Mouse (Mus musculus) heart, embryonic 13.5 days (tissue): ENCODE results near the gene Fgfr2. TPM values are rescaled to one million over a fixed set of nuclear protein-coding genes. Genes with fewer than 3 reads are reported as not detected.

ENCODE experiments used
- ATAC-seq: fragments of 200-750 bp; cut with Nextera tagmentation; 2 replicates; pipeline ENCODE4 v1.8.0; 2017; ENCODE audit warnings: moderate TSS enrichment; ENCODE audit not compliant: insufficient number of reproducible peaks, low FRiP score, low TSS enrichment; ENCODE audit errors: extremely low read depth
- H3K27ac ChIP-seq: fragments of 300-500 bp; sonication (generic); replicated peaks from 2 replicates; pipeline ENCODE4 v1.5.1; 2015; ENCODE audit warnings: moderate library complexity, mild to moderate bottlenecking, inconsistent platforms
- H3K27me3 ChIP-seq: fragments of 300-500 bp; sonication (generic); replicated peaks from 2 replicates; pipeline ENCODE4 v1.6.1; 2015; ENCODE audit warnings: mild to moderate bottlenecking, inconsistent platforms
- H3K36me3 ChIP-seq: fragments of 300-500 bp; sonication (generic); 2 replicates; pipeline ENCODE4 v1.6.1; 2015; ENCODE audit warnings: mild to moderate bottlenecking, inconsistent platforms
- H3K4me1 ChIP-seq: fragments of 300-500 bp; sonication (generic); 2 replicates; pipeline ENCODE4 v1.6.1; 2015; ENCODE audit warnings: inconsistent platforms
- H3K4me2 ChIP-seq: fragments of 300-500 bp; sonication (generic); 2 replicates; pipeline ENCODE4 v1.6.1; 2015; ENCODE audit warnings: inconsistent platforms, mild to moderate bottlenecking, moderate library complexity
- H3K4me3 ChIP-seq: fragments of 300-500 bp; sonication (generic); 2 replicates; pipeline ENCODE4 v1.5.1; 2015; ENCODE audit warnings: moderate library complexity, mild to moderate bottlenecking, inconsistent platforms
- H3K9ac ChIP-seq: fragments of 300-500 bp; sonication (generic); 2 replicates; pipeline ENCODE4 v1.6.1; 2015; ENCODE audit warnings: inconsistent platforms, mild to moderate bottlenecking, moderate library complexity
- H3K9me3 ChIP-seq: fragments of 300-500 bp; sonication (generic); 2 replicates; pipeline ENCODE4 v1.6.1; 2016; ENCODE audit warnings: inconsistent platforms
- WGBS: fragments of 180-500 bp; shearing (Covaris S2); methylation state at CpG from one replicate; pipeline ENCODE4 v1.1.7; 2015; ENCODE audit warnings: mixed read lengths; 5-methylcytosine and 5-hydroxymethylcytosine counted together
- polyA plus RNA-seq: library from polyadenylated mRNA; unstranded; fragments of >200 nt; fragmentation: Nextera tagmentation; extraction: Ambion mirVana; gene quantifications from 2 replicates; pipeline ENCODE4 v1.2.1, GENCODE M21; 2015

Gene Fgfr2
- polyA plus RNA-seq, 1 experiment from 2014 or later, result 22.5 TPM

DNA sequence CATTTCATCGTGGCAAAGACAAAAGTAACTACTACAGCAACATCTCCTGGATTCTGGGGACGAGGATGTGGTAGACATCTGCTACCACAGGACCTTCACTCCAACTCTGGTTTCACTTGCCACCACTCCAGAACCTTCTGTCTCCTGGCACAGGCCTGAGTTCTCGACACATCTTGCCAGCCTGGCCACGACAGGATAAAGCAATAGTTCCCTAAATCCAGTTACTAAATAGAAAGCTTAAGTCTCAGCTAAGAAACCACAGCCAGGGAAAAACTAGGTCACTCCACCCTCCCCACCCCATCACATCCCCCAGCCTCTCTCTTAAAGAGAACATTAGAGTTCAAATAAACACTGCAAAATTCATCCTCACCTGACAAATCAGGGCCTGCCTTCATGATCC lies 1035.0 kb downstream of the Fgfr2 start:
- Histone ChIP-seq H3K4me2 (no peak overlapping the region), H3K27ac (no peak overlapping the region), H3K9ac (no peak overlapping the region), H3K9me3 (no peaks in the 10 kb centered on the region), H3K4me1 (no peaks in the 10 kb centered on the region), H3K36me3 (no peaks in the 10 kb centered on the region), H3K27me3 (peaks cover 8% of the 10 kb centered on the region), H3K4me3 (no peak overlapping the region)
- no peak for ATAC-seq
- 62% methylated on average over 4 of the region's 4 CpGs for WGBS

DNA sequence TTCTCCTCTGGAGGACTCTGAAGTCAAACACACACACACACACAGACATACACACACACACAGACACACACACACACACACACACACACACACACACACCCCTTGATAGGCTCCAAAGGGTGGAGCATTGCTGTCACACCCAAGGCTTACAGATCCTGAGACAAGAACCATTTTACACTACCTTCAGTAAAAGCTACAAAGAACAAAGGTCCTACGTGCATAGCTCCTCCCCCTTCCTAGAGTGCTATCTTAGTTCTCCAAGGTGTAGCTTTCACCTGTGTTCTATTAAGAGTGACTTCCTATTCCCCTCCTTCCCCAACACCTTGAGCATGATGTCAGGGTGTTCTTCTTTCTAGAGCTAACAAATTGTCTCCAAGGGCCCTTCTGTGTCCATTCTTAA lies 1047.3 kb downstream of the Fgfr2 start:
- Histone ChIP-seq H3K27me3 (peaks cover 26% of the 10 kb centered on the region), H3K9ac (no peak overlapping the region), H3K9me3 (no peaks in the 10 kb centered on the region), H3K4me1 (no peaks in the 10 kb centered on the region), H3K36me3 (no peaks in the 10 kb centered on the region), H3K27ac (no peak overlapping the region), H3K4me3 (no peak overlapping the region), H3K4me2 (no peak overlapping the region)
- ATAC-seq, result no peak
- 56% methylated on average over 1 of the region's 1 CpGs for WGBS

DNA sequence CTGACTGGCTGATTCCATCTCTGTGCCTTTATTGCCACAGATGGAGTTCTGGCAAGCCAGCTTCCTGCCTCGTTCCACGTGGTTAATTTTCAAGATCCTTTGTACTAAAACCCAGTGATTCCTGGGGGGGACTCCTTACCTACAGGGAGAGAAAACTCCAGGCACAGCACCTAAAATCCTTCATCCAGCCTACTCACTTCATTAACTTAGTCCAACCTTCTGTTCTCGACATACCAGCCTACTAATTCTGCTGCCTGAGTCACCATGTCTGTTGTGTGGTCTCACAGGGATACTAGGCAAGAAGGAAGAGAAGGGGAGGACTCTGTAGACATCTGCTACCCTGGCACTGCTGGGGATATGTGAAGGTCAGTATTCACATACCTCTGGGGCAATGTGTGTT lies 1048.6 kb downstream of the Fgfr2 start:
- H3K9ac ChIP-seq, result no peak overlapping the region

DNA sequence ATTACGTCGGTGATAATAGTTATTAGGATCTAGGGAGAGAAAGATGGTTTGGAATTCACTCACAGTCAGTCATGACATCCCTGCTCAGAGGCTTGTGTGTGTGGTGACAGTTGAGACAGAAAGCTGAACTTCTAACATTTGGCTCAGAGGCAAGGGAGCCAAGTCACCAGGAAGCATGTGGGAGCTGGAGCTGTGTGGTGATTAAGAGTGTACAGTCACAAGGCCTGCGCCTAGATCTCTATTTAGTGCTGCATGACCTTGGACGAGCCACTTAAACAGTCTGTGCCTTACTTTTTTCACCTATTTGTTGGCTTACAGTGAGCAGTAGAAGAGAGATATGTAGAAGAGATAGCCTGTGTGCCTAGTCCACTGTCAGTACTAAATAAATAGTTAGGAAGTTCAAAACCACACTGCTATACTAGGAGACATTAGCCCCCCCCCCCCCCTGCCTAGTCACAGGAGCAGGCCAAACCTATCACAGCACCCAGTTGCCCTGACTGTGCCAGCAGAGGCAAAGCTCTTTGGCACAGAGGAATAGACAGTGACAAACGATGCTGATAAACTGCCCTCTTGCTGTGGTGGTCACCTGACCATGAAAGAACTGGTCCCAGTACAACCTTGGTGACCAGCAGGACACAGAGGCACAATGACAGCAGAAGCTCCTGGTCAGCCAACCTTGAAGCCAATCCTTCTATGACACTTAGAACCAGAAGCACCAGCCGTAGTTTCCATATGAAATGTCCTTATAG lies 1052.1 kb downstream of the Fgfr2 start:
- ATAC-seq, result no peak
- Histone ChIP-seq H3K9ac (no peak overlapping the region), H3K4me2 (no peak overlapping the region), H3K4me3 (no peak overlapping the region), H3K4me1 (0 out of 2 replicates have a peak, but pooled peaks cover 3% of the 10 kb centered on the region), H3K27ac (no peak overlapping the region), H3K27me3 (peaks cover 49% of the 10 kb centered on the region), H3K36me3 (no peaks in the 10 kb centered on the region), H3K9me3 (no peaks in the 10 kb centered on the region)
- WGBS, result 72% methylated on average over 6 of the region's 6 CpGs

More for the DNA sequence above, 1048.6 kb downstream of the Fgfr2 start:
- 68% methylated on average over 3 of the region's 3 CpGs for WGBS
- Histone ChIP-seq H3K4me1 (no peaks in the 10 kb centered on the region), H3K9me3 (no peaks in the 10 kb centered on the region), H3K4me3 (no peak overlapping the region), H3K27ac (no peak overlapping the region), H3K27me3 (peaks cover 33% of the 10 kb centered on the region), H3K36me3 (no peaks in the 10 kb centered on the region), H3K4me2 (no peak overlapping the region)
- no peak for ATAC-seq

DNA sequence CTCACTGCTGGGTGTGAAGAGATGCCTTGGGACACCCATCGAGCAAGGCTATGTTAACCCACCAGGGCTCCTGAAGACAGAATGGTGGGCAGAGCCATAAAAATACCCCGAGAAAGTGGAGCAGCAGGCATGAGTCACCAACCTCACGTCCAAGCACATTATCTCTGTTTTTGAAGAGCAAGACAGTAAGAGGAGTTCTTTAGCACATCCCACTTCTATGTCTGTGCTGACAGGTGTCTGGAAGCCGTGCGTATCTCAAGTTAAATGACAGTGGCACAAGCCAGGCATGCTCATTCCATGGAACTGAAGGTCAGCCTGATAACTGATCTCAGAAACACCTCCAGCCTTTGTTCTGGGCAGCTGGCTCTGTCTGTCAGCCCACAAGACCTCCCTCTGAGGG lies 1055.2 kb downstream of the Fgfr2 start:
- 44% methylated on average over 5 of the region's 5 CpGs for WGBS
- ATAC-seq, result no peak
- Histone ChIP-seq H3K36me3 (no peaks in the 10 kb centered on the region), H3K9ac (no peak overlapping the region), H3K9me3 (no peaks in the 10 kb centered on the region), H3K27me3 (peaks cover 68% of the 10 kb centered on the region), H3K27ac (no peak overlapping the region), H3K4me1 (0 out of 2 replicates have a peak, but pooled peaks cover 3% of the 10 kb centered on the region), H3K4me3 (no peak overlapping the region), H3K4me2 (no peak overlapping the region)

DNA sequence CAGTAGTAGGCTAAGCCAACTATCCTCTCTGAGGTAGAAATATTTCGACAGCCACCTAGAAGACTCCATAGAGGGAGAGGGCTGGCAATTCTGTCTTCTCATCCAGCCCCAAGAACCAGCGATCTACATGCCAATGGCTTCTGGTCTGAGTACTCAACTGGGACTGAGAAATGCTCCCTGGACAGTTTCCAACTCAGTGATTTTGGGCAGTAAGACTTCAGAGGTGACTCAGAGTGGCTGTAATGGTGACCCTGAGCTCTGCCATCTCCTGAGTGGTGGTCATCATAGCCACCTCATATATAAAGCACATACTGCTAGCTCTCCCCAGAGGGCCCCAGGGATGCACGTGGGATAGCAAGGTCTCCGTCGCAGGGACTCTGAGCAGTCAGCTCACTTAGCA lies 1055.6 kb downstream of the Fgfr2 start:
- Histone ChIP-seq H3K36me3 (no peaks in the 10 kb centered on the region), H3K4me2 (no peak overlapping the region), H3K4me3 (no peak overlapping the region), H3K4me1 (0 out of 2 replicates have a peak, but pooled peaks cover 3% of the 10 kb centered on the region), H3K9me3 (no peaks in the 10 kb centered on the region), H3K9ac (no peak overlapping the region), H3K27me3 (peaks cover 65% of the 10 kb centered on the region), H3K27ac (no peak overlapping the region)
- WGBS, result 72% methylated on average over 5 of the region's 5 CpGs
- no peak for ATAC-seq

DNA sequence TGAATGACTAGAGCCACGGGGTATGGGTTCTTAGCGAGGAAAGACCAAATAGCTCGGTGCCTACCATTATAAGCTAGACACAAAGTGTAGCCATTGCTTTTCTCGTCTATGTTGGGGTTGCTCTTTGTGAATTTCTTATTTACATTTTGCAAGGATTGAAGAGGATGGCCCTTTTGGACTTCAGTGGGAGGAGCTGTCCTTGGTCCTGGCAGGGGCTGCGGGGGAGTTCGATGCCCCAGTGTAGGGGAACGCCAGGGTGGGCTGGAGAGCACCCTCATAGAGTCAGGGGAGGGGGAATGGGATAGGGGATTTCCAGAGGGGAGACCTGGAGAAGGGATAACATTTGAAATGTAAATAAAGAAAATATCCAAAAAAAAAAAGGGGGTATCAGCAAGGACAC lies 1063.0 kb downstream of the Fgfr2 start:
- WGBS, result 70% methylated on average over 7 of the region's 7 CpGs
- no peak overlapping the region for H3K27ac ChIP-seq

DNA sequence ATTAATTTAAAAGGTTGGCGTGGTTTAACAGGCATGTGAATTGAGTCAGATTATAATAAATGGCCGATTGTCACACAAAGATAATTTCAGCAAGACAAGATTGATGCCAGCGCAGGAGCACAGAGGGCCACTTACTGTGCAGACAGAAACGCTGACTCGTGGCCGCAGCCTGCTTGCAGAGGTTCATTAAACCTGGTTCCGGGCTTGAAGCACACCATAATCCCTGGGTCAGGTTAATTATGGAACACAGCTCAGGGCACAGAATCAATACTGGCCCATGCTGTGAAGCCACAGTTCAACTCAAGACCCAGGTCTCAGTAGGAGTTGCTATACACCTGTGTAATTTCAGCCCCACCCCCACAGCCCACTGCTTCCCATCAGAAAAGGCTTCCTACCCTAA lies 1066.6 kb downstream of the Fgfr2 start:
- H3K27ac ChIP-seq, result no peak overlapping the region

More for the DNA sequence above, 1063.0 kb downstream of the Fgfr2 start:
- H3K9ac ChIP-seq, result no peak overlapping the region
- no peaks in the 10 kb centered on the region for H3K36me3 ChIP-seq
- ATAC-seq, result no peak
- no peak overlapping the region for H3K4me3 ChIP-seq
- H3K4me2 ChIP-seq, result no peak overlapping the region
- H3K27me3 ChIP-seq, result peaks cover 54% of the 10 kb centered on the region
- H3K9me3 ChIP-seq, result no peaks in the 10 kb centered on the region
- H3K4me1 ChIP-seq, result no peaks in the 10 kb centered on the region

DNA sequence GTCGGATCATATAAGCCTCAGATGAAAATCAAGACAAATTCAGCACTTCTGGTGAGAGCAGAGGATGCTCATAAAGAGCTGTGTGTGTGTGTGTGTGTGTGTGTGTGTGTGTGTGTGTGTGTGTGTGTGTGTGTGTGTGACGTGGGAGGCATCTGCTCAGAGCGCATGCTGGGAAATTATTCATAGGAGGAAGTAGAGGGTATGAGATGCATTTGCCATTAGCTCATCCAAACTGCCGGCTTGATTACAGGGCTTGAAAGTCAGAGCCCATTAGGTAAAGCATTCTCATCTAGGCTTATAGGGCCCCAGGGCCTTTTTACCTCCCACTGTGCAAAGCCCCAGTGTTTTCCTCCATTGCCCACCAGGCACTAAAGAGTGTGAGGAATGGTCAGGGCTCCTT lies 1076.5 kb downstream of the Fgfr2 start:
- no peak overlapping the region for H3K4me3 ChIP-seq
- ATAC-seq, result no peak
- WGBS, result 49% methylated on average over 4 of the region's 4 CpGs
- H3K36me3 ChIP-seq, result no peaks in the 10 kb centered on the region
- no peaks in the 10 kb centered on the region for H3K4me1 ChIP-seq
- no peak overlapping the region for H3K27ac ChIP-seq
- H3K27me3 ChIP-seq, result peaks cover 26% of the 10 kb centered on the region
- no peak overlapping the region for H3K9ac ChIP-seq
- H3K4me2 ChIP-seq, result no peak overlapping the region
- H3K9me3 ChIP-seq, result no peaks in the 10 kb centered on the region

More for the DNA sequence above, 1066.6 kb downstream of the Fgfr2 start:
- Histone ChIP-seq H3K9me3 (no peaks in the 10 kb centered on the region), H3K4me1 (no peaks in the 10 kb centered on the region), H3K4me3 (no peak overlapping the region), H3K36me3 (no peaks in the 10 kb centered on the region), H3K27me3 (peaks cover 30% of the 10 kb centered on the region), H3K9ac (no peak overlapping the region), H3K4me2 (no peak overlapping the region)
- 75% methylated on average over 7 of the region's 7 CpGs for WGBS
- no peak for ATAC-seq

DNA sequence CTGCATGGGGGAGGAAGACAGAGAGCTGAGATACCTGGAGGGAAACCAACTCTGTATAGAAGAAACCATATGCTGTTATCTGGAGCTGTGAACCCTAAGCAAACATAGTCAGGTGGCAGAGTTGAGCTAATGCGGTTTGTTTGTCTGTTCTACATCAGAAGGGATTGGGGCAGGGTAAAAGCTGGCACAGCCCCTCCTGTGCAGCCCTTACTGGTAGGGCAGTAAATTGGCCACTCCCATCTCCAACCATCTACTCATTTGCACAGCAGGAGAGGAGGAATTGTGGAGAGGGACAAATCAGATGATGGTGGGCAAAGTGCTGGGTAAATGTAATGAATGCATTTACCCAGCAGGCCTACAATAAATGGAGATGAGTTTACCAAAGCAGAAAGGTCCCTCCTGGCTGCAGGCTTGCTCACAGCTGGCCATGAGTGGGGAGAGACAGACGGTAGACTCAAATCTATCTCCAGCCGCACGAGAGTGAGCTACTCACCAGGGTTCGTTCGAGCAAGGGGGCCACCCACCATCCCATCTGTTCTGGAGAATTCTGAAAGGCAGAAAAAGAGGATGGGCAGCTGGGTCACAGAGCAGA lies 1091.1 kb downstream of the Fgfr2 start:
- no peaks in the 10 kb centered on the region for H3K36me3 ChIP-seq
- no peak overlapping the region for H3K9ac ChIP-seq
- WGBS, result 62% methylated on average over 6 of the region's 6 CpGs
- H3K4me3 ChIP-seq, result no peak overlapping the region
- H3K27me3 ChIP-seq, result peaks cover 32% of the 10 kb centered on the region
- H3K4me2 ChIP-seq, result no peak overlapping the region
- H3K4me1 ChIP-seq, result no peaks in the 10 kb centered on the region
- H3K27ac ChIP-seq, result no peak overlapping the region
- no peaks in the 10 kb centered on the region for H3K9me3 ChIP-seq
- ATAC-seq, result no peak

DNA sequence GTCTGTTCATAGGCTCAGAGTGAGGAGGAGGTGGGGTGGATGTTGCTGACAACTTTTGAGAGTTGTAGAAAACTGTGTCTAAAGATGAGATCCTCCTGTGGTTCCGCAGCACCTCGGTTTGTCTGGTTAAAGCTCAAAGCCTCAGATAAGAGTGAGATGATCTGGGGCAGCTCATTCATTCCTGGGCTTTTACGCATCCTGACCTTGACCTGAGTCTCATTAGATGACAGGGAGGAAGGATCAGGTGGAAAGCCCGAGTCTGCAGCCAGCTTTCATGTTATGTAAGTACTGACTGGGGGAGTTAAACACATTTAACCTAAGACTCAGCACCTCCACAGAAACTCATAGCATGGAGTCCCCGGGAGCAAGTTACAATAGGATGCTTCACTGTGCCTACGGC lies 1096.5 kb downstream of the Fgfr2 start:
- peaks cover 31% of the 10 kb centered on the region for H3K27me3 ChIP-seq
- 50% methylated on average over 6 of the region's 6 CpGs for WGBS
- no peaks in the 10 kb centered on the region for H3K4me1 ChIP-seq
- no peak overlapping the region for H3K9ac ChIP-seq
- H3K27ac ChIP-seq, result no peak overlapping the region
- ATAC-seq, result no peak
- no peaks in the 10 kb centered on the region for H3K36me3 ChIP-seq
- H3K4me2 ChIP-seq, result no peak overlapping the region
- H3K9me3 ChIP-seq, result no peaks in the 10 kb centered on the region
- H3K4me3 ChIP-seq, result no peak overlapping the region

DNA sequence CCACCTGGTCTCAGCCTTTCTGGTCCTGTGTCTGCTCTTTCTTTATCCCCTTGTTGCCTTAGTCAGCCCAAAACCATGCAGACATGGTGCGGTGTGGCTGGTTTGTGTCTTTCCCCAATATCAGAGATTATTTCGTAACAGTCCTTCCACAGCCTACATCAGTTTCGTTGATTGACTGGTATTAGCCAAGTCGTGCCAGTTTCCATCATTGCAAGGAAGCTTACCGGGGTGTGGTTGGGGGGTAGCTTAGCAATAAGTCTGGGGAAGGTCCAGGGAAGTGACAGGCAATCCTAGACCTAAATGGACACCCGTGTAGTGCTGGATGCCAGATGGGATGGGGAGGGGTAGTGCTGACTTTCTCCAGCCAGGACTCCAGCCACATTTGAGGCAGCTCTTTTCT lies 1097.6 kb downstream of the Fgfr2 start:
- H3K27me3 ChIP-seq, result peaks cover 25% of the 10 kb centered on the region
- no peak overlapping the region for H3K4me2 ChIP-seq
- no peak overlapping the region for H3K4me3 ChIP-seq
- no peaks in the 10 kb centered on the region for H3K9me3 ChIP-seq
- H3K36me3 ChIP-seq, result no peaks in the 10 kb centered on the region
- ATAC-seq, result no peak
- no peak overlapping the region for H3K27ac ChIP-seq
- H3K9ac ChIP-seq, result no peak overlapping the region
- H3K4me1 ChIP-seq, result no peaks in the 10 kb centered on the region
- 49% methylated on average over 6 of the region's 6 CpGs for WGBS
